Mouse (Mus musculus): ENCODE measurements around the gene Cdk6.

Gene Cdk6

DNA sequence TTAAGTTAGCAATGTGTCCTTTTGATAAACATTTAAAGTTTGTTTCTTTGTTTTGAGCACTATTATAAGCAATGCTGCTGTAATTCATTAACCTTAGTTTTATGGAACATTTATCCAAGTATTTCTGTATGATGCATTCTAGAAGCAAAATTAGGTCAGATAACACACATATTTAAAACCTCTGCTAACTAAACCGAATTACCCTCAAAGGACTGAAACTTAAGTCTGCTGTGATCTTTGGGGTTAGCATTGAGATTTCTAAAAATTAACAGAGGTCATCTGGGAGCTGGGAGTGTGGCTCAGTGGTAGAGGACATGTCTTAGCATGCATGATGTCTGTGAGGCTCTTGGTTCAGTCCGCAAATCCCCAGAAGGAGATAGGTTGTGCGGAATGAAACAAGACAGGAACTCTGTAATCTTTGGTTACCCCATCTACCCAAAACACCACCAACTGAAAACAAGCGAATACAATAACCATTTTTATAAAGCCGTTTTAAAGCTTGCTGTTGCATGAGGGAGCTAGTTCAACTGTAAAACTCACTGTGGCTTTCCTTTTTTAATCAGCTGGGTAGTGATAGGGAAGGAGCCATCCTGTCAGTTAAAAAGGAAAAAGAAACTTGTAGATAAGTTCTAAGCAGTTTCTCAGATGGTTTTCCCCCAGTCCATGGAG, 141.9 kb downstream of the Cdk6 start:
- DNase-seq (ENCODE audit: low read depth, low spot score) = no peak

DNA sequence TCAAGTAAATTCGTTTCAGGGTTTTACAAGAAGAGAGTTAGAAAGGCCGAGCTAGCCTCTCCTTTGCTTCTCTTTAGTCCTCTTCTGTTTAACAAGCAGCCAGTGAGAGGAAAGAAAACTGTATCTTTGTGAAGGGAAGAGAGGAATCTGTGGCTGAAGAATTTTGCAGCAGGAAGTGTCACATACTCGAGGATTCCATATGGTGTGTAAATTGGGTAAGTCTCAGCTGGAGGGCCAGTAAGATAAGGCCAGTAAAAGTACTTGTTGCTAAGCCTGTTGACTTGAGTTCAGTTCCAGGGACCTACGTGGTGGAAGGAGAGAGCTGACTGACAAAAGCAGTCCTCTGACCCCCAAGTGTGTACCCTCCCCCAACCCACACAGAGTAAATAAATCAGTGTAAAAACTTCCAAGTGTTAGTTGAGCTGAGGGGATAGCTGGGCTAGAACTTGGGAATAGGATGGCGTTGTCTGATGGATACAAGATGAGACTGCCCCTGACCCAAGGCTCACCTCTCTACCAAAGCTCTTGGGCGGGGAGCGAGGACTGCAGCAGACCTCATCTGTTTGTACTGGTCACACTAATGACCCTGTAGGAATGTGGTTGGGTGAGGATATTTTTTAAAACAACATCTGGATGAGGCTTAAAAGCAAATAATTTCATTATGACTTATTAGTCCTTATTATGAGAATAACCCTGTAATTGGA, 145.4 kb downstream of the Cdk6 start:
- DNase-seq (ENCODE audit: low read depth, low spot score) = no peak

DNA sequence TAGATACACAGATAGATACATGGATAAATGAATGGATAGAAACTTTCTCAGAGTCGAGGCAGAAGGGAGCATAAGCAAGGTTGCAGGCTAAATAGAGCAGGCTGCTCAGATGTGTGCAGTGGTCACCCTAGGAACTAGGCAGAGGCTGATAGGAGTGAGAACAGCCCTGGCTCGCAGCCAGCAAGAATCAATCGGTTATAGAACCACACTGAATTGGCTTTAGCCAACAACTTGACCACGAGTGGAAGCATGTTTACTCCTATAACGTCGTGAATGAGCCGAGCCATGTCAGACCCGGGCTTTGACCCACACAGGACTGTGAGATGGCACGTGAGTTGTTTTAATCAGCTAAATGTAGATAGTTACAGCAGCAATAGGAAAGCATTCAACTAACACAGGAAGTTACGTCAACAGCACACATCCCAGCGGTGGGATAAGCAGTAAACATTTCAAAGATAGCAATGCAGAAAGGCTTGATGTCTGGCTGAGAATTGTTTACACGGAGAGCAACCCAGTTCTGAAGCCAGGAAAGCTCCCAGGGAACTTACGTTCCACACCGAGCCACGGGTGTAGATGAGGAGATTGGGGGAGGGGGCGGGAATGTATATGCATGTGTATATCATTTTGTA, 147.0 kb downstream of the Cdk6 start:
- no peak for DNase-seq (ENCODE audit: low read depth, low spot score)

DNA sequence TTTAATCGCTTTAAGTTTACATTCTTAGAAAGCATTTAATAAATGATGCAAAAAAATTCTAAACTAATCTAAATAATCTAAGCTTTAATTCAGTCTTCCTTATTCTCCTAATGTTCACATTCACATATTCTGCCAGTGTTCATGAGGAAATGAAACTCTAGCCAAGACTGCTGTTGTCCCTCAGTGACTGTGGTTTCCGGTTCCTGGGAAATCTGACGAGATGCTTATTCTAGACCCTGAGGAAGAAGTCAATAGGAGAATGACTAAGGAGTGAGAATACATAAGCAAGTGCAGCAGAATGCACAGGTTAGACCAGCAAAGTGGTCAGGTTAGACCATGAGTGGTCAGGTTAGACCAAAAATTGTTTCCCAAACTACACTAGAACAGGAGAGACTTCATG, 149.1 kb downstream of the Cdk6 start:
- DNase-seq (ENCODE audit: low read depth, low spot score) = no peak

GRCm38 (mm10) chr5:3491084-3491483, 149.8 kb downstream of the Cdk6 start:
- DNase-seq (ENCODE audit: low read depth, low spot score) = no peak

DNA sequence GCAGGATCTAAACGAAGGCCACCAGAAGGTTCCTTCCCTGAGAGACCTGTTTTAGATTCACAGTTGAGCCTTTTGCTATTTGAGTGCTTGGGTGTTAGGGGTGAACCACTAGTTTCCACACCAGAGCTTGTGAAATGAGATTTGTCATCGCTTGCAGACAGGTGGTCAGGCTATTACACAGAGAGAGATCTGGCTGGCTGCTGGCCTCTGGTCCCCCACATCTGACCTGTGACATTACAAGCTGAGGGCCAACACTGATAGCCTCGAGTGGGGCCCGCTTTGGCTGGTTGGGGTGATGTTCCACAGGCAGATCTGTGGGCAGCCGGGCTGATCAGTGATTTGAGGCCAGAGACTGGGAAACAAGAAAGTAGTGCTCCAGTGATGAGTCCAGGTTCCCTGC, 150.6 kb downstream of the Cdk6 start:
- DNase-seq (ENCODE audit: low read depth, low spot score) = no peak

GRCm38 (mm10) chr5:3492776-3493636, 151.7 kb downstream of the Cdk6 start:
- DNase-seq (ENCODE audit: low read depth, low spot score) = no peak

DNA sequence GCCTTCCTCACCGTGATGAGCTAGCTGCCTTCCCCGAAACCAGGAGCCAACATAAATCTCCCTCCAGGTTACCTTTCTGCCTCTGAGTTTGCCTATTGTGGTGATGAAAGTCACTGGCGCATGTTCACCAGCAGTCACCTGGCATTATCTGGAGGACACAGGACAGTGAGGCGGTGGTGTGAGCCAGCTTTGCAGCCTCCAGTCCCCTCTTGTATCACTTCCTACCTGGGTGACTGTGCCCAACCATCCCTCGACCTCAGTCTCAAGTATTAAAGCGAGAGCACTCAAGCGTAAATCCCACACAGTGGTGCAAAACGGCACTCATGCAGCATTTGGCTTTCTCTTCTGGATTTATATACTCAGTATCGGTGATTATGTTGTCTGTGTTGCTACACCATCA, 152.7 kb downstream of the Cdk6 start:
- no peak for DNase-seq (ENCODE audit: low read depth, low spot score)

DNA sequence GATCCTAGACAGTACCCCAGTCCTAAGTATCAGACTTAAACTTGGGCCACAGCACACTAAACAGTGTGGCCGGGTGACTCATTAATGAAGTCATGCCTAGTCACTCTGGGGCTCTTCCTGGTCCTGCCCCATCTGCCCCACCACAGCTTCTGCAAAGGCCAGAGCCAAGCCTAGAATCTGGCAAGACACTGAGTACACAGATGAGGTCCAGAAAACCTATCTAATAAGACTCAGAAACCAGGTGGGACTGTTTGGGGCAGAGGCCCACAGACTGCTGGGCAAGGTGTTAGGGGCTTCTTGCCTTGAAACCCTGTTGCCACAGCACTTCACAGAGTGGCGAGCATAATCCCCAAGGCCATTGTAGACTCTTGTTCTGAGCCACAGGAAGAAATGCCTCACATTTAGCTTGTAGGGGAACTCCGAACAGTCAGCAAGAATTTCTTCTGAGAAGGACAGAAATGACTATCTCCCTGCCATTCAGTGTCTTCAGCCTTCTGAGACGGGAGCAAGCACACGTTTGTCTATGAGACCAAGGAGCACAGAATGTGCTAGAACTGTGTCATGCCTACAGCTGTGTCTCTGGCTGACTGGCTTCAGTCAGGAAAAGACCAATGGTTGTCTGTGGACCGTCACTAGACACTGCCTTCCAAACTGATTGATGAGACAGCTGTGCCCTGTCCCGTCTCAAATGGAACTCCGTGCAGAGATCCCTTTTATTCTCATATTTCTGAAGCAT, 153.3 kb downstream of the Cdk6 start:
- DNase-seq (ENCODE audit: low read depth, low spot score) = no peak

GRCm38 (mm10) chr5:3497505-3497925, 156.2 kb downstream of the Cdk6 start:
- no peak for DNase-seq (ENCODE audit: low read depth, low spot score)

DNA sequence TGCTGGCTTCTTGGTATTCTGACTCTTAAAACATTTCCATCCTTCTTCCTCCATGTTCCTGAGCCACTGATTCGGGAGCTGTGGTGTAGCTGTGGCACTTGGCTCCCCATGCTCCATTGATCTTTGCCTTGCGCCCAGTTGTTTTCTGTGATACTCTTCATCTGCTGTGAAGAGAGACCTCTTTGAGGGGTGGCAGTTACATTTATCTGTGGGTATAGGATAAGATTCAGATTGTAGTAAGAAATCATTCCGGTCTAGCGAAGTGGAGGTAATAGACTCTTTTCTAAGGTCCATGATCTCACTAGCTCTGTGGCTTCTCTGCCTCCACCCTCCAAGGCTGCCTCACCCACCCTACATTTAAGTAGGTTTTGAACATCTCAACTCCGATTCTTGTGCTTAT, 159.0 kb downstream of the Cdk6 start:
- no peak for DNase-seq (ENCODE audit: low read depth, low spot score)

- DNase-seq (ENCODE audit: low read depth, low spot score) = no peak
Observed at GRCm38 (mm10) chr5:3500957-3501563, 159.8 kb downstream of the Cdk6 start.

GRCm38 (mm10) chr5:3501564-3502001, 160.3 kb downstream of the Cdk6 start:
- DNase-seq (ENCODE audit: low read depth, low spot score) = no peak

- no peak for DNase-seq (ENCODE audit: low read depth, low spot score)
Observed at GRCm38 (mm10) chr5:3502610-3503350, 161.5 kb downstream of the Cdk6 start.

- no peak for DNase-seq (ENCODE audit: low read depth, low spot score)
Observed at GRCm38 (mm10) chr5:3503373-3503772, 162.1 kb downstream of the Cdk6 start.

- no peak for DNase-seq (ENCODE audit: low read depth, low spot score)
Observed at GRCm38 (mm10) chr5:3503836-3504323, 162.6 kb downstream of the Cdk6 start.

DNA sequence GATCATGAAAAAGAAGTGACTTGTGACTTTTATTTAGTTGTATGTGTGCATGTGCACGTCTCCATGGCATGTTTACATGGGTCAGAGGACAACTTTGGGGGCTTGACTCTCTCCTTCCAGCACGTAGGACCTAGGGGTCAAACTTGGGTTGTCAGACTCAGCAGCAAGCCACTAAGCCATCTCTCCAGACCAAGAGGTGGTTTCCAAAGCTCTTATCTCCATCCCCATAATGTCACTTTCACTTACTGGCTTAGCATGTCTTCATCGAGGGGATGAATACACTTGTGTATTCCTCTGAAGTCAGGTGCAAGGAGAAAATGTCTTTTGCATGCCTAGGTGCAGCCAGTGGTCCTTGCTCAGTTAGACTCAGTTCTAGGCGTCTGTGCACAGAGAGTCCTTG, 163.2 kb downstream of the Cdk6 start:
- DNase-seq (ENCODE audit: low read depth, low spot score) = no peak

GRCm38 (mm10) chr5:3505553-3505952, 164.3 kb downstream of the Cdk6 start:
- DNase-seq (ENCODE audit: low read depth, low spot score) = no peak

DNA sequence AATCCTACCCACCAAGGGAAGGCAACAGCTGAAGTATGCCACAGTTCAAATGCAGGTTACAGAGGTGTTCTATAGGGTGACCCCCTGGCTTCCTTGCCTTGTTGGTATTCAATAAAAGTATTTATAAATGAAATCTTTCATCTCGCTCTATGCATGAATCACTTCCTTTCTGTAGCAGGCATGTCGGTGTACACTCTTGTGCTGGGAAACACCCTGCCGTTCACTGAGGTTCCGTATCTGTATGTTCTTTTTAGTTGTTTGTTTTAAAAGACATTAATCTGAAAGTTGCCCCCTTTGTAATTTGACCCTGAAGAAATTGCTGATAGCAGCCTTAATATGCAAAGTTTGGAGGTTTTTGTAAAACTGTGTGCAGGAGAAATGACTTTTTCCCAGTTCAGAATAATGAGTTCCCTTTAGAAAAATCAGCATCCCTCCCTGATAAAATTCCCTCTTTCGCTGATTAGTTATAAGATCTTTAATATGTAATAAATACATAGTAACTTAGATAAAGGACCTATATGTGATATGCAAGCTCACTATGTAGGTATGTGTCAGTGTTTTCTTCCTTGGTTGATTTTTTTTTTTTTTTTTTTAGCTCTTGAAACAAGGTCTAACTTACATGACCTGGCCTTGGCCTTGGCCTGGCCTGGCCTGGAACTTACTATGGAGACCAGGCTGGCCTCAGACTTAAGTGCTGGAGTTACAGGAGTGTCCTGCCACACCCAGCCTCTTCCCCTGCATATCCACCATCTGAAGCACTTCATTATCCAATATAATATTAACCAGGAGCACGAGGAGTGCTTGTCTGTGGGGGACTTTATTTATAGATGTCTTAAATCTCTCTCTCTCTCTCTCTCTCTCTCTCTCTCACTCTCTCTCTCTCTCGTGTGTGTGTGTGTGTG, 167.4 kb downstream of the Cdk6 start:
- no peak for DNase-seq (ENCODE audit: low read depth, low spot score)

All from WW6 (cell line).